Mouse (Mus musculus) stomach, embryonic 15.5 days (tissue): Measurements from ENCODE around the gene Slc23a4. TPM values are rescaled to one million over a fixed set of nuclear protein-coding genes. Genes with fewer than 3 reads are reported as not detected.

Source experiments
- ATAC-seq: fragments of 200-750 bp; cut with Nextera tagmentation; 2 replicates; pipeline ENCODE4 v1.8.0; 2017; ENCODE audit warnings: low read depth, moderate number of reproducible peaks, moderate TSS enrichment; ENCODE audit not compliant: insufficient read depth, low FRiP score
- H3K27ac ChIP-seq: fragments of 300-500 bp; sonication (generic); 2 replicates; pipeline ENCODE4 v1.5.1; 2015; ENCODE audit warnings: mild to moderate bottlenecking, inconsistent platforms
- H3K27me3 ChIP-seq: fragments of 300-500 bp; sonication (generic); replicated peaks from 2 replicates; pipeline ENCODE4 v1.6.1; 2015; ENCODE audit warnings: inconsistent platforms
- H3K36me3 ChIP-seq: fragments of 300-500 bp; sonication (generic); 2 replicates; pipeline ENCODE4 v1.6.1; 2015; ENCODE audit warnings: inconsistent platforms
- H3K4me1 ChIP-seq: fragments of 300-500 bp; sonication (generic); 2 replicates; pipeline ENCODE4 v1.6.1; 2015; ENCODE audit warnings: inconsistent platforms
- H3K4me2 ChIP-seq: fragments of 300-500 bp; sonication (generic); 2 replicates; pipeline ENCODE4 v1.6.1; 2015; ENCODE audit warnings: mild to moderate bottlenecking, inconsistent platforms
- H3K4me3 ChIP-seq: fragments of 300-500 bp; sonication (generic); replicated peaks from 2 replicates; pipeline ENCODE4 v1.5.1; 2015; ENCODE audit warnings: inconsistent platforms
- H3K9ac ChIP-seq: fragments of 300-500 bp; sonication (generic); 2 replicates; pipeline ENCODE4 v1.6.1; 2015; ENCODE audit warnings: inconsistent platforms
- H3K9me3 ChIP-seq: fragments of 300-500 bp; sonication (generic); 2 replicates; pipeline ENCODE4 v1.6.1; 2016; ENCODE audit warnings: inconsistent platforms
- WGBS: fragments of 180-500 bp; shearing (Covaris S2); methylation state at CpG from one replicate; pipeline ENCODE4 v1.1.7; 2015; 5-methylcytosine and 5-hydroxymethylcytosine counted together
- polyA plus RNA-seq: library from polyadenylated mRNA; unstranded; fragments of >200 nt; fragmentation: Nextera tagmentation; extraction: Ambion mirVana; gene quantifications from 2 replicates; pipeline ENCODE4 v1.2.1, GENCODE M21; 2015

The Slc23a4 gene
- polyA plus RNA-seq, 1 experiment from 2014 or later = 4.0 TPM

- Histone ChIP-seq H3K36me3 (peaks cover 14% of the 10 kb centered on the region; the same call in 1 of the 2 replicates), H3K27me3 (no peaks in the 10 kb centered on the region), H3K9ac (peak overlapping the region; percentile 56), H3K4me2 (peak overlapping the region; percentile 82), H3K9me3 (no peaks in the 10 kb centered on the region), H3K27ac (peak overlapping the region; percentile 86; the same call in 1 of the 2 replicates), H3K4me3 (peak overlapping the region; percentile 85), H3K4me1 (peaks cover 9% of the 10 kb centered on the region)
- no peak for ATAC-seq
- WGBS = 44% methylated on average over 8 of the region's 8 CpGs
These were observed 78.4 kb downstream of the Slc23a4 start for GRCm38 (mm10) chr6:34909631-34910345.

- Histone ChIP-seq H3K27me3 (no peaks in the 10 kb centered on the region), H3K4me2 (no peak overlapping the region), H3K36me3 (peaks cover 14% of the 10 kb centered on the region; the same call in 1 of the 2 replicates), H3K9ac (no peak overlapping the region), H3K27ac (no peak overlapping the region), H3K9me3 (no peaks in the 10 kb centered on the region), H3K4me3 (no peak overlapping the region), H3K4me1 (peaks cover 9% of the 10 kb centered on the region)
- WGBS = 83% methylated on average over 18 of the region's 18 CpGs
- no peak for ATAC-seq
These were observed 80.4 kb downstream of the Slc23a4 start for GRCm38 (mm10) chr6:34907696-34908260.

GRCm38 (mm10) chr6:34907121-34907614 lies 81.0 kb downstream of the Slc23a4 start:
- WGBS = 77% methylated on average over 2 of the region's 2 CpGs
- no peaks in the 10 kb centered on the region for H3K27me3 ChIP-seq
- H3K9me3 ChIP-seq = no peaks in the 10 kb centered on the region
- H3K9ac ChIP-seq = no peak overlapping the region
- no peak overlapping the region for H3K4me2 ChIP-seq
- no peak overlapping the region for H3K27ac ChIP-seq
- peak; percentile 52; the same call in 1 of the 2 replicates for ATAC-seq
- no peak overlapping the region for H3K4me3 ChIP-seq
- peaks cover 14% of the 10 kb centered on the region; the same call in 1 of the 2 replicates for H3K36me3 ChIP-seq
- peaks cover 11% of the 10 kb centered on the region for H3K4me1 ChIP-seq

GRCm38 (mm10) chr6:34906661-34907060 lies 81.5 kb downstream of the Slc23a4 start:
- Histone ChIP-seq H3K9me3 (no peaks in the 10 kb centered on the region), H3K4me3 (no peak overlapping the region), H3K9ac (no peak overlapping the region), H3K27ac (no peak overlapping the region), H3K36me3 (peaks cover 14% of the 10 kb centered on the region; the same call in 1 of the 2 replicates), H3K4me1 (peaks cover 16% of the 10 kb centered on the region), H3K4me2 (no peak overlapping the region), H3K27me3 (no peaks in the 10 kb centered on the region)
- 84% methylated on average over 4 of the region's 4 CpGs for WGBS
- no peak for ATAC-seq

DNA sequence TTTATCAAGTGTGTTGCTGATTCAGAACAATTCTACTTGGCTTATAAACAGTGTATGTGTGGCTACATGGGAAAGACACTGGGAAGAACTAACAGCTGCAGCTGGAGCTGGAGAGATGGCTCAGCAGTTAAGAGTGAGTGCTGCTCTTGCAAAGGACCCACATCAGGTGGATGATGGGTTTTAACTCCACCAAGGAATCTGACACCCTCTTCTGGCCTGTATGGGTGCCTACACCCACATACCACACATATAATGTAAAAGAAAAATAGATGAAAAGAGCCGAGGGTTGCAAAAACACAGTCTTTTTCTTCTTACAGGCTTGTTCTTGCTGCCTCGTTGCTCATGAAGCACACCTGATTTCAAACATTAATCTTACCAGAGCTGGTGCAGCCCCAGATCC lies 82.1 kb downstream of the Slc23a4 start:
- no peaks in the 10 kb centered on the region for H3K9me3 ChIP-seq
- no peak overlapping the region for H3K27ac ChIP-seq
- H3K36me3 ChIP-seq = peaks cover 14% of the 10 kb centered on the region; the same call in 1 of the 2 replicates
- H3K4me3 ChIP-seq = no peak overlapping the region
- H3K4me1 ChIP-seq = peaks cover 16% of the 10 kb centered on the region
- no peak for ATAC-seq
- no peak overlapping the region for H3K4me2 ChIP-seq
- H3K9ac ChIP-seq = no peak overlapping the region
- WGBS = 77% methylated on average over 2 of the region's 2 CpGs
- H3K27me3 ChIP-seq = no peaks in the 10 kb centered on the region

- Histone ChIP-seq H3K4me3 (no peak overlapping the region), H3K27me3 (no peaks in the 10 kb centered on the region), H3K9me3 (no peaks in the 10 kb centered on the region), H3K4me1 (peaks cover 6% of the 10 kb centered on the region; the same call in 1 of the 2 replicates), H3K27ac (no peak overlapping the region), H3K36me3 (peaks cover 17% of the 10 kb centered on the region; the same call in 1 of the 2 replicates), H3K4me2 (no peak overlapping the region), H3K9ac (no peak overlapping the region)
- WGBS = 86% methylated on average over 6 of the region's 6 CpGs
- ATAC-seq = no peak
These were observed 83.8 kb downstream of the Slc23a4 start for GRCm38 (mm10) chr6:34904361-34904760.

DNA sequence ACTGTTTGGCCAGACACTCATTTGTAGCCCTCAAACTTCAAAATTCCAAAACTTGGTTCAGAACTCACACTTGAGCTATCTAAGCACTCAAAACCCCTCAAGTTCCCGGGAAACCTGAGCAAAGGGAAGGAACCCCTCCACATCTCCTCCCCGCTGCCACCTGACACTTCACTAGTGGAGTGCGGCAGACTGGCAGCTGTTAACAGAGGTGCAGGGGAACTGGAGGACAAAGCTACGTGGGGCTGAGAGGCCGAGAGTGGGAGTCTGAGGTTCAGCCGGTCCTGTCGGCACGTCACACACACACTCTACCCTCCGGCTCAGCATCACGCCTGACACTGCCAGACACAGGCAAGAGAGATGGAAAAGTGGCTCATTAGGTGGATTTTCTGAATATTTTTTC lies 84.4 kb downstream of the Slc23a4 start:
- peak overlapping the region; percentile 16; the same call in 1 of the 2 replicates for H3K27ac ChIP-seq
- H3K27me3 ChIP-seq = no peaks in the 10 kb centered on the region
- 75% methylated on average over 10 of the region's 10 CpGs for WGBS
- ATAC-seq = no peak
- H3K36me3 ChIP-seq = peaks cover 17% of the 10 kb centered on the region; the same call in 1 of the 2 replicates
- peaks cover 6% of the 10 kb centered on the region; the same call in 1 of the 2 replicates for H3K4me1 ChIP-seq
- no peak overlapping the region for H3K9ac ChIP-seq
- no peak overlapping the region for H3K4me2 ChIP-seq
- H3K4me3 ChIP-seq = no peak overlapping the region
- H3K9me3 ChIP-seq = no peaks in the 10 kb centered on the region

GRCm38 (mm10) chr6:34903441-34903840 lies 84.8 kb downstream of the Slc23a4 start:
- Histone ChIP-seq H3K36me3 (peaks cover 17% of the 10 kb centered on the region; the same call in 1 of the 2 replicates), H3K9me3 (no peaks in the 10 kb centered on the region), H3K27ac (peak overlapping the region; percentile 16; the same call in 1 of the 2 replicates), H3K4me1 (peaks cover 6% of the 10 kb centered on the region; the same call in 1 of the 2 replicates), H3K9ac (no peak overlapping the region), H3K27me3 (no peaks in the 10 kb centered on the region), H3K4me2 (no peak overlapping the region), H3K4me3 (no peak overlapping the region)
- no peak for ATAC-seq
- WGBS = 74% methylated on average over 5 of the region's 5 CpGs

- Histone ChIP-seq H3K4me2 (peak overlapping the region; percentile 23; the same call in 1 of the 2 replicates), H3K4me1 (peaks cover 6% of the 10 kb centered on the region; the same call in 1 of the 2 replicates), H3K27me3 (no peaks in the 10 kb centered on the region), H3K9me3 (no peaks in the 10 kb centered on the region), H3K36me3 (peaks cover 17% of the 10 kb centered on the region; the same call in 1 of the 2 replicates), H3K9ac (no peak overlapping the region), H3K27ac (peak overlapping the region; percentile 44; the same call in 1 of the 2 replicates), H3K4me3 (no peak overlapping the region)
- 68% methylated on average over 7 of the region's 7 CpGs for WGBS
- ATAC-seq = peak; percentile 34; the same call in 1 of the 2 replicates
These were observed 85.6 kb downstream of the Slc23a4 start for GRCm38 (mm10) chr6:34902578-34902977.

DNA sequence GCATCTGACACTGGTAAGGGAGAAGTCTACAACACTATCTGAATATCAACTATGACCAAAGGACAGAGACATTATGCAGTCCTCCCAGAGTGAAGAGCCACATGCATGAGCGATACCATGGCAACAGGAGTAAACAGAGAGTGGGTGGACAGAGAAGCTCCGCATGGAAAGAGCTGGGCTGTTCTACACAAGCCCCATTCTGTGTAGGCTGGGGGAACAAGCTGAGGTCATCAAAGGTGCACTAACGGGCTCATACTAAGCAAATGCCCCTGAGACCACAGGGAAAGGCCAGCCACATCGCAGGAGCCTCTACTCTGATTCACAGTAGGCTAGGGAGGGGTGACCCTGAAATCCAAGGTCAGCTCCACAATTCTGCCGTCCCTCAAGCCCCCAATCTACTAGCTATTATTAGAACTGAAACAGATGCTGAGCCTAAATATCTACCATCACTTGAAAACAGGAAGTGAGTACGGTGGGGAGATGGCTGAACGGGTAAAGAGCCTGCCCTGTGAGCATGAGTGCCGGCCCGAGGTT lies 86.2 kb downstream of the Slc23a4 start:
- 46% methylated on average over 9 of the region's 9 CpGs for WGBS
- H3K27me3 ChIP-seq = no peaks in the 10 kb centered on the region
- H3K27ac ChIP-seq = peak overlapping the region; percentile 44; the same call in 1 of the 2 replicates
- H3K9ac ChIP-seq = no peak overlapping the region
- H3K36me3 ChIP-seq = peaks cover 17% of the 10 kb centered on the region; the same call in 1 of the 2 replicates
- no peaks in the 10 kb centered on the region for H3K9me3 ChIP-seq
- H3K4me1 ChIP-seq = peaks cover 6% of the 10 kb centered on the region; the same call in 1 of the 2 replicates
- peak overlapping the region; percentile 23; the same call in 1 of the 2 replicates for H3K4me2 ChIP-seq
- no peak overlapping the region for H3K4me3 ChIP-seq
- no peak for ATAC-seq

DNA sequence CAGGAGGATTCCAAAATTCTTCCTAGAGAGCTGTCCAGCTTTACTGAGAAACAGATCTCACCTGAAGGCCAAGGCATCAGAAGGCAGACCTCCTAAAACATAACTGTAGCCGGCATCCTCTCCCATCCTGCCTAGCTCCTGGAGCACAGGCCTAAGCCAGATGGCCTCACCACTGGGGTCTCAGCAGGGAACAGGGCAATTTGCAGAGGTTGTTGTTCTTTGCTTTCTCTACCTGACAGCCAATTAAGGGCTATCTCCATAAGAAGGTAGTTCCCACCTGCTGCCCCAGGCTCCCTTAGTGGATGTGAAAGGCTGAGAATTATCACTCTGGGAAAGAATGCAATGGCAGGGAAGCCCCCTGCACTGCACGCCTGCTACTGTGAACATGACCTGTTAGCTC lies 87.2 kb downstream of the Slc23a4 start:
- Histone ChIP-seq H3K9ac (no peak overlapping the region), H3K4me2 (no peak overlapping the region), H3K4me1 (peaks cover 6% of the 10 kb centered on the region; the same call in 1 of the 2 replicates), H3K36me3 (peaks cover 13% of the 10 kb centered on the region; the same call in 1 of the 2 replicates), H3K27me3 (no peaks in the 10 kb centered on the region), H3K9me3 (no peaks in the 10 kb centered on the region), H3K27ac (no peak overlapping the region), H3K4me3 (no peak overlapping the region)
- 84% methylated on average over 2 of the region's 2 CpGs for WGBS
- no peak for ATAC-seq
